Mouse (Mus musculus) limb, embryonic 14.5 days (tissue): ENCODE results near the gene Tdrd12. TPM values are rescaled to one million over a fixed set of nuclear protein-coding genes. Genes with fewer than 3 reads are reported as not detected.
"Not testable (repeated sequence)": the region's sequence is repeated elsewhere in the genome, so short reads cannot be mapped to it uniquely, and the experiment has no call there.

ENCODE experiments used
- ATAC-seq: fragments of 200-750 bp; cut with Nextera tagmentation; 2 replicates; pipeline ENCODE4 v1.8.0; 2017; ENCODE audit warnings: low read depth, moderate number of reproducible peaks, moderate TSS enrichment; ENCODE audit not compliant: low FRiP score
- DNase-seq: peaks from one replicate; pipeline ENCODE4 v3.0.0-alpha.2; 2015; ENCODE audit warnings: low spot score
- H3K27ac ChIP-seq: fragments of 300-500 bp; sonication (generic); replicated peaks from 2 replicates; pipeline ENCODE4 v1.5.1; 2014; ENCODE audit warnings: low read depth, mild to moderate bottlenecking, low read length, moderate library complexity, mixed read lengths
- H3K27me3 ChIP-seq: fragments of 300-500 bp; sonication (generic); 2 replicates; pipeline ENCODE4 v1.6.1; 2014; ENCODE audit warnings: low read length, mixed read lengths; ENCODE audit not compliant: control insufficient read depth, insufficient read depth
- H3K36me3 ChIP-seq: fragments of 300-500 bp; sonication (generic); 2 replicates; pipeline ENCODE4 v1.6.1; 2014; ENCODE audit warnings: mild to moderate bottlenecking, low read length, moderate library complexity, mixed read lengths; ENCODE audit not compliant: control insufficient read depth, insufficient read depth
- H3K4me1 ChIP-seq: fragments of 300-500 bp; sonication (generic); 2 replicates; pipeline ENCODE4 v1.6.1; 2014; ENCODE audit warnings: antibody characterized with exemption, low read length, mixed read lengths; ENCODE audit not compliant: control insufficient read depth, insufficient read depth
- H3K4me2 ChIP-seq: fragments of 300-500 bp; sonication (generic); replicated peaks from 2 replicates; pipeline ENCODE4 v1.6.1; 2014; ENCODE audit warnings: low read depth, mild to moderate bottlenecking, low read length, moderate library complexity; ENCODE audit not compliant: severe bottlenecking
- H3K4me3 ChIP-seq: fragments of 300-500 bp; sonication (generic); replicated peaks from 2 replicates; pipeline ENCODE4 v1.5.1; 2014; ENCODE audit warnings: low read length
- H3K9ac ChIP-seq: fragments of 300-500 bp; sonication (generic); 2 replicates; pipeline ENCODE4 v1.6.1; 2014; ENCODE audit warnings: mild to moderate bottlenecking, low read depth, low read length, moderate library complexity; ENCODE audit not compliant: severe bottlenecking
- H3K9me3 ChIP-seq: fragments of 300-500 bp; sonication (generic); 2 replicates; pipeline ENCODE4 v1.6.1; 2016; ENCODE audit warnings: low read length; ENCODE audit not compliant: control insufficient read depth
- POLR2A ChIP-seq: fragments of 200-500 bp; IDR thresholded peaks from 2 replicates; pipeline ENCODE4 v1.8.0; 2012; ENCODE audit warnings: inconsistent platforms, mild to moderate bottlenecking, moderate library complexity, borderline replicate concordance; ENCODE audit not compliant: insufficient read depth, insufficient read length; ENCODE audit errors: extremely low read depth
- WGBS: fragments of 180-500 bp; shearing (Covaris S2); extraction: QIAGEN DNeasy Blood & Tissue Kit; methylation state at CpG from one replicate; pipeline ENCODE4 v1.1.7; 2014; 5-methylcytosine and 5-hydroxymethylcytosine counted together
- polyA plus RNA-seq, 2 experiments: library from polyadenylated mRNA; depleted of rRNA in 1 of 2; stranded (reverse) in 1 of 2; unstranded in 1 of 2; fragments of >200 nt; fragmentation: Nextera tagmentation in 1 of 2; extraction: Ambion mirVana in 1 of 2; gene quantifications; 2 replicates each; pipeline versions ENCODE4 v1.2.1 to v1.2.3; 2012 to 2014

The Tdrd12 gene
- polyA plus RNA-seq, 2 experiments, result 0.55 to 0.63 TPM

- H3K9me3 ChIP-seq, result no peaks in the 10 kb centered on the region
- peak overlapping the region; percentile 97 for H3K4me2 ChIP-seq
- no peak for ATAC-seq
- WGBS, result 64% methylated on average over 10 of the region's 10 CpGs
- DNase-seq, result peak; percentile 25
- peaks cover 7% of the 10 kb centered on the region; the same call in 1 of the 2 replicates for H3K4me1 ChIP-seq
- no peak for TF ChIP-seq POLR2A
- H3K9ac ChIP-seq, result no peak overlapping the region
- peak overlapping the region; percentile 80 for H3K4me3 ChIP-seq
- H3K27ac ChIP-seq, result no peak overlapping the region
- H3K27me3 ChIP-seq, result no peaks in the 10 kb centered on the region
- H3K36me3 ChIP-seq, result peaks cover 8% of the 10 kb centered on the region; the same call in 1 of the 2 replicates
These were observed 16.4 kb upstream of the Tdrd12 start for GRCm38 (mm10) chr7:35553751-35554604.

DNA sequence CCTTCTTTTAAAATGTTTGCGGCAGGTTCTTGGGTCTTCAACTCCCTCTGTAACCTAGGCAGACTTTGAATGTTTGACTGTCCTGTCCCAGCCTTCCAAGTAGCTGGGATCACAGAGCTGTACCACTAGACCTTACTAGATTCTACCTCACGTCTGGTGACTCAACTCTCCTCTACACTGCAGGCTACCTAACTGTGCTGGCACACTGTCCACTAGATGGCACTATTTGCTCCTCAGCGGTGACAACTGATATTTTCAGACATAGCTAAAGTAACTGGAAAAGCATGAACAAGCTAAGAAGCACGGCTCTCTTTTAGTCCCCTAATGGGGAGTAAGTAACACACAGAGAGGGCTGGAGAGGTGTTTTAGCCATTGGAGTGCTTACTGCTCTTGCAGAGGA is 8.3 kb upstream of the Tdrd12 start:
- Histone ChIP-seq H3K9me3 (no peaks in the 10 kb centered on the region), H3K9ac (no peak overlapping the region), H3K36me3 (peaks cover 9% of the 10 kb centered on the region), H3K4me3 (no peak overlapping the region), H3K4me2 (no peak overlapping the region), H3K27me3 (no peaks in the 10 kb centered on the region), H3K27ac (no peak overlapping the region), H3K4me1 (no peaks in the 10 kb centered on the region)
- DNase-seq (peak; percentile 72), ATAC-seq (peak; percentile 71; the same call in 1 of the 2 replicates)
- 34% methylated on average over 4 of the region's 4 CpGs for WGBS
- no peak for TF ChIP-seq POLR2A

- Histone ChIP-seq H3K9me3 (no peaks in the 10 kb centered on the region), H3K36me3 (no peaks in the 10 kb centered on the region), H3K4me1 (no peaks in the 10 kb centered on the region), H3K4me2 (no peak overlapping the region), H3K27me3 (no peaks in the 10 kb centered on the region), H3K27ac (no peak overlapping the region), H3K9ac (no peak overlapping the region), H3K4me3 (no peak overlapping the region)
- TF ChIP-seq POLR2A, result no peak
- WGBS, result 75% methylated on average over 12 of the region's 12 CpGs
- DNase-seq (no peak), ATAC-seq (no peak)
These were observed 1.6 kb downstream of the Tdrd12 start for GRCm38 (mm10) chr7:35535750-35536512.

GRCm38 (mm10) chr7:35530544-35530943 is 7.0 kb downstream of the Tdrd12 start:
- H3K4me3 ChIP-seq, H3K9me3 ChIP-seq, H3K27ac ChIP-seq, H3K9ac ChIP-seq, H3K4me1 ChIP-seq, H3K27me3 ChIP-seq, ATAC-seq, DNase-seq, H3K4me2 ChIP-seq, H3K36me3 ChIP-seq: not testable (repeated sequence)
- 67% methylated on average over 1 of the region's 1 CpGs for WGBS

- Histone ChIP-seq H3K36me3 (no peaks in the 10 kb centered on the region), H3K4me1 (no peaks in the 10 kb centered on the region), H3K9ac (no peak overlapping the region), H3K9me3 (no peaks in the 10 kb centered on the region), H3K4me2 (no peak overlapping the region), H3K27me3 (no peaks in the 10 kb centered on the region), H3K4me3 (no peak overlapping the region), H3K27ac (no peak overlapping the region)
- ATAC-seq, result no peak
- WGBS, result 78% methylated on average over 3 of the region's 3 CpGs
- no peak for TF ChIP-seq POLR2A
- DNase-seq, result no peak
These were observed 7.5 kb downstream of the Tdrd12 start for GRCm38 (mm10) chr7:35530026-35530425.
